Mouse (Mus musculus) kidney, adult 2 months (tissue): Measurements from ENCODE around the gene Cnr2.

ENCODE experiments used
- CTCF ChIP-seq: fragments of 200-500 bp; conservative IDR thresholded peaks from 2 replicates; pipeline ENCODE4 v1.5.1; 2011; ENCODE audit warnings: low read depth, mild to moderate bottlenecking, control low read depth, low read length, moderate library complexity, mixed read lengths; ENCODE audit not compliant: insufficient read depth, insufficient read length
- POLR2A ChIP-seq: fragments of 200-500 bp; IDR thresholded peaks from one replicate; pipeline ENCODE4 v1.6.1; 2011; ENCODE audit warnings: low read depth, low read length, control low read depth

DNA sequence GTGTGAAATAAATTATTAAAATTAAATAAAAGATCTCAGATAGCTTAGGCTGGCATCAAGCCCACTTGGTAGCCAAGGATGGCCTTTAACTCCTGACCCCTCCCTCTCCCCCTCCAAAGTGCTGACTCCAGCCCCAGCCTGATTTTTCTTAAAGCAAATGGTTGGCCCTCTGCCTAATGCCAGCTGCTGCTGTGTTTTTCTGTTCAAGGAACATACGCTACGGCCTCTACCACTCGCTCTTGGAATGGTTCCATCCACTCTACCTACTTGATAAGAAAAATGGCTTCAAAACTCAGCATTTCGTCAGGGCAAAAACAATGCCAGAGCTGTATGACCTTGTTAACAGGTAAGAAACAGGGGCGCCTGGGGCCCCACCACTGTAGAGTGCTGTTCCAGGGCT lies 30.1 kb downstream of the Cnr2 start:
- TF ChIP-seq CTCF (no peak), POLR2A (no peak)
